Mouse (Mus musculus) hindbrain, embryonic 10.5 days (tissue): Measurements from ENCODE around the gene Mctp1. TPM values are rescaled to one million over a fixed set of nuclear protein-coding genes. Genes with fewer than 3 reads are reported as not detected.

Experiments used
- DNase-seq: peaks from one replicate; pipeline ENCODE4 v3.0.0-alpha.2; 2017; ENCODE audit warnings: low spot score
- H3K27ac ChIP-seq: fragments of 300-500 bp; sonication (generic); 2 replicates; pipeline ENCODE4 v1.5.1; 2016; ENCODE audit warnings: mild to moderate bottlenecking, moderate library complexity
- H3K27me3 ChIP-seq: fragments of 300-500 bp; sonication (generic); 2 replicates; pipeline ENCODE4 v1.6.1; 2016; ENCODE audit warnings: mild to moderate bottlenecking; ENCODE audit not compliant: poor library complexity, insufficient read depth, severe bottlenecking
- H3K36me3 ChIP-seq: fragments of 300-500 bp; sonication (generic); 2 replicates; pipeline ENCODE4 v1.6.1; 2016; ENCODE audit warnings: mild to moderate bottlenecking, moderate library complexity
- H3K4me1 ChIP-seq: fragments of 300-500 bp; sonication (generic); replicated peaks from 2 replicates; pipeline ENCODE4 v1.6.1; 2016; ENCODE audit warnings: mild to moderate bottlenecking
- H3K4me3 ChIP-seq: fragments of 300-500 bp; sonication (generic); 2 replicates; pipeline ENCODE4 v1.5.1; 2016; ENCODE audit warnings: mild to moderate bottlenecking, moderate library complexity
- H3K9me3 ChIP-seq: fragments of 300-500 bp; sonication (generic); 2 replicates; pipeline ENCODE4 v1.6.1; 2016; ENCODE audit warnings: mild to moderate bottlenecking, moderate library complexity
- WGBS: fragments of 180-500 bp; shearing (Covaris S2); methylation state at CpG from one replicate; pipeline ENCODE4 v1.1.7; 2016; 5-methylcytosine and 5-hydroxymethylcytosine counted together
- polyA plus RNA-seq: library from polyadenylated mRNA; unstranded; fragments of >200 nt; fragmentation: Nextera tagmentation; extraction: Ambion mirVana; gene quantifications from 2 replicates; pipeline ENCODE4 v1.2.1, GENCODE M21; 2016

The Mctp1 gene
- polyA plus RNA-seq, 1 experiment from 2014 or later: 3.6 TPM

- Histone ChIP-seq H3K4me1 (no peaks in the 10 kb centered on the region), H3K9me3 (no peaks in the 10 kb centered on the region), H3K27ac (no peak overlapping the region), H3K4me3 (no peak overlapping the region), H3K36me3 (peaks cover 22% of the 10 kb centered on the region; the same call in 1 of the 2 replicates), H3K27me3 (no peaks in the 10 kb centered on the region)
- DNase-seq: no peak
- WGBS: 100% methylated on average over 1 of the region's 1 CpGs
Measured at GRCm38 (mm10) chr13:77068847-77069246, 684.5 kb downstream of the Mctp1 start.

DNA sequence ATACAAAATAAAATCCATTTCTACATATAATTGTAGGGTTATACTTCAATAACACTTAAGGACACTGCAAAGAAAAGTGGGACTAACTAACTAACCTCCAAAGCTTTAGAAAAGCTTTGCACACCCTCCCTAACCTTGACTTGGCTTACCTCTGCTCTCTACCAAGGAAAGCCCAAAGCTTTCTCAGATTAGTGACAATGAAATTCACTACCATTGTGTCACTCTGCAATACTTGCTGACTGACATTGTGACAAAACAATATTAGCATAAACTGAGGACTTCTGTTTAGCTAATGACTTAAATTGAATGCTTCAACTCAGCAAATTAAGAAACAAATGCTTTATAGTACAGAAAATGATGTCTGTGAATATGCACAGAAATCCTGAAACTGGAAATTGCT, 687.7 kb downstream of the Mctp1 start:
- H3K9me3 ChIP-seq: peaks cover 11% of the 10 kb centered on the region
- no peaks in the 10 kb centered on the region for H3K4me1 ChIP-seq
- no peak overlapping the region for H3K4me3 ChIP-seq
- peaks cover 38% of the 10 kb centered on the region for H3K36me3 ChIP-seq
- no peak overlapping the region for H3K27ac ChIP-seq
- no peak for DNase-seq
- no peaks in the 10 kb centered on the region for H3K27me3 ChIP-seq

Other genes with a start within 250 kb of the Mctp1 start
- gene Fam81b, start 79.5 kb upstream of the Mctp1 start, polyA plus RNA-seq: 0.71 and 1.3 TPM in 2 replicates